ENCODE assay signal across 17 mouse cellular contexts in genomic region chr1:120025050-120025439, GRCm38 (mm10). TPM values are rescaled to one million over a fixed set of nuclear protein-coding genes. Genes with fewer than 3 reads are reported as not detected.
DNase-seq lines count a peak whose midpoint lies in the region; ATAC-seq and TF ChIP-seq lines count a peak whose summit lies in the region.
"Had no signal": no experiment of that assay in that cellular context is flagged by ENCODE, and none has a peak within 500 bp of the region (broad histone marks: within the 10 kb centered on the region; RNA-seq: fewer than 3 reads in every experiment).

No protein-coding gene starts in this region.

- no peaks in the 10 kb centered on the region for H3K9me3 ChIP-seq in heart, postnatal 0 days (replicated peaks; ENCODE audit: control insufficient read depth, low read length)
- H3K9me3 ChIP-seq in lung, embryonic 14.5 days (ENCODE audit: low read depth, low read length) = no peaks in the 10 kb centered on the region
- no peaks in the 10 kb centered on the region for H3K9me3 ChIP-seq in stomach, embryonic 16.5 days (replicated peaks; ENCODE audit: control insufficient read depth, low read length)
- H3K9me3 ChIP-seq: forebrain, embryonic 13.5 days; hindbrain, embryonic 15.5 days had no signal

- peak; percentile 28 to 37 for DNase-seq in cerebellum, postnatal 25 days
- DNase-seq in cerebellum, postnatal 10 days = no peak
- no peak for DNase-seq in heart, postnatal 0 days (ENCODE audit: low spot score)
- no peak for DNase-seq in heart, postnatal 4 days
- DNase-seq in lung, embryonic 14.5 days = no peak
- no peak for DNase-seq in lung, postnatal 36 days
- DNase-seq in right cerebral cortex, postnatal 14 days = no peak
- DNase-seq: layer of hippocampus, adult 9-11 months; lung, adult 2 months; right cerebral cortex, postnatal 4 days had no signal

- WGBS in heart, postnatal 0 days = 12% methylated on average over 2 of the region's 2 CpGs
- 5% methylated on average over 2 of the region's 2 CpGs for WGBS in lung, embryonic 14.5 days
- 7% methylated on average over 2 of the region's 2 CpGs for WGBS in stomach, embryonic 16.5 days

- H3K4me1 ChIP-seq in heart, postnatal 0 days (ENCODE audit: control insufficient read depth, insufficient read depth) = peaks cover 26% of the 10 kb centered on the region
- H3K4me1 ChIP-seq in lung, embryonic 14.5 days (ENCODE audit: insufficient read depth) = 0 out of 2 replicates have a peak, but pooled peaks cover 3% of the 10 kb centered on the region
- H3K4me1 ChIP-seq in stomach, embryonic 16.5 days (ENCODE audit: control insufficient read depth, insufficient read depth, low read length) = no peaks in the 10 kb centered on the region; the same call in 1 of the 2 replicates

- H3K4me3 ChIP-seq in heart, postnatal 0 days (ENCODE audit: low read depth, low read length) = no peak overlapping the region
- H3K4me3 ChIP-seq in lung, embryonic 14.5 days (ENCODE audit: low read depth, low read length) = no peak overlapping the region
- no peak overlapping the region for H3K4me3 ChIP-seq in stomach, embryonic 16.5 days (replicated peaks; ENCODE audit: low read length)
- H3K4me3 ChIP-seq: forebrain, embryonic 13.5 days; hindbrain, embryonic 15.5 days had no signal

- no peaks in the 10 kb centered on the region for H3K36me3 ChIP-seq in heart, postnatal 0 days (replicated peaks; ENCODE audit: control insufficient read depth, insufficient read depth, low read length)
- H3K36me3 ChIP-seq in lung, embryonic 14.5 days (ENCODE audit: insufficient read depth) = no peaks in the 10 kb centered on the region
- H3K36me3 ChIP-seq in stomach, embryonic 16.5 days (ENCODE audit: control insufficient read depth, insufficient read depth, low read length) = no peaks in the 10 kb centered on the region
- H3K36me3 ChIP-seq: hindbrain, embryonic 15.5 days had no signal

- ATAC-seq in heart, postnatal 0 days (ENCODE audit: insufficient read depth, low read depth) = peak; percentile 33
- peak; percentile 26; the same call in 1 of the 2 replicates for ATAC-seq in lung, embryonic 14.5 days (ENCODE audit: insufficient read depth)
- peak; percentile 34; the same call in 1 of the 2 replicates for ATAC-seq in stomach, embryonic 16.5 days (ENCODE audit: insufficient read depth, low FRiP score)
- ATAC-seq: forebrain, embryonic 13.5 days had no signal

- TF ChIP-seq EP300 in heart, postnatal 0 days (IDR thresholded peaks at IDR 0.05; ENCODE audit: low read depth) = no peak

- peak overlapping the region; percentile 75 for H3K27ac ChIP-seq in heart, postnatal 0 days (ENCODE audit: low read depth)
- H3K27ac ChIP-seq in lung, embryonic 14.5 days (ENCODE audit: low read depth) = no peak overlapping the region
- H3K27ac ChIP-seq in stomach, embryonic 16.5 days (ENCODE audit: low read length) = no peak overlapping the region; the same call in 1 of the 2 replicates
- H3K27ac ChIP-seq: forebrain, embryonic 13.5 days; hindbrain, embryonic 15.5 days had no signal

- no peaks in the 10 kb centered on the region for H3K27me3 ChIP-seq in heart, postnatal 0 days (ENCODE audit: control insufficient read depth, insufficient read depth, low read length)
- no peaks in the 10 kb centered on the region for H3K27me3 ChIP-seq in lung, embryonic 14.5 days (ENCODE audit: insufficient read depth, low read length)
- H3K27me3 ChIP-seq in stomach, embryonic 16.5 days (ENCODE audit: control insufficient read depth, insufficient read depth, low read length) = no peaks in the 10 kb centered on the region
- H3K27me3 ChIP-seq: forebrain, embryonic 13.5 days; hindbrain, embryonic 15.5 days had no signal

- H3K9ac ChIP-seq in heart, postnatal 0 days (replicated peaks; ENCODE audit: low read depth, low read length) = no peak overlapping the region
- H3K9ac ChIP-seq in lung, embryonic 14.5 days = no peak overlapping the region
- H3K9ac ChIP-seq in stomach, embryonic 16.5 days (ENCODE audit: low read length) = no peak overlapping the region
- H3K9ac ChIP-seq: forebrain, embryonic 13.5 days; hindbrain, embryonic 15.5 days had no signal

- no peak for TF ChIP-seq CTCF in heart, postnatal 0 days (IDR thresholded peaks at IDR 0.05; ENCODE audit: low read depth)
- TF ChIP-seq CTCF in lung, embryonic 14.5 days (IDR thresholded peaks at IDR 0.05; ENCODE audit: low read depth) = no peak

- no peak overlapping the region for H3K4me2 ChIP-seq in heart, postnatal 0 days (ENCODE audit: low read depth, low read length)
- H3K4me2 ChIP-seq in lung, embryonic 14.5 days = no peak overlapping the region
- no peak overlapping the region for H3K4me2 ChIP-seq in stomach, embryonic 16.5 days (ENCODE audit: low read depth, low read length)
- H3K4me2 ChIP-seq: forebrain, embryonic 13.5 days; hindbrain, embryonic 15.5 days had no signal

RNA-seq across cellular contexts. Expression of gene Sctr, which starts 18.4 kb away (rescaled TPM):
- not detected in 2 replicates for total RNA-seq in heart, postnatal 0 days (2014; rRNA removed; ENCODE audit: low replicate concordance)
- polyA plus RNA-seq in heart, postnatal 0 days (2015; fragmentation: Nextera tagmentation; extraction: Ambion mirVana) = not detected in 2 replicates
- total RNA-seq in heart, postnatal 4 days (2021) = under 1 TPM in 1 of 2 experiments, not detected in 1; 0.14 TPM
- polyA plus RNA-seq in lung, embryonic 14.5 days (2014; fragmentation: Nextera tagmentation; extraction: Ambion mirVana) = 0.16 and 0.29 TPM in 2 replicates
- 1.1 and 1.7 TPM in 2 replicates for polyA plus RNA-seq in stomach, embryonic 16.5 days (2015; fragmentation: Nextera tagmentation; extraction: Ambion mirVana)
- total RNA-seq: common myeloid progenitor, adult 5-6 weeks; MEL had no signal

RNA-seq across cellular contexts. Expression of gene Cfap221, which starts 28.0 kb away (rescaled TPM):
- total RNA-seq in heart, postnatal 0 days (2014; rRNA removed; ENCODE audit: low replicate concordance) = not detected in 2 replicates
- polyA plus RNA-seq in heart, postnatal 0 days (2015; fragmentation: Nextera tagmentation; extraction: Ambion mirVana) = 0.04 TPM in 1 of 2 replicates, not detected in the other
- total RNA-seq in heart, postnatal 4 days (2021) = not detected
- polyA plus RNA-seq in lung, embryonic 14.5 days (2014; fragmentation: Nextera tagmentation; extraction: Ambion mirVana) = not detected in 2 replicates
- polyA plus RNA-seq in stomach, embryonic 16.5 days (2015; fragmentation: Nextera tagmentation; extraction: Ambion mirVana) = 0.05 TPM in 1 of 2 replicates, not detected in the other
- total RNA-seq: common myeloid progenitor, adult 5-6 weeks; MEL had no signal
- polyA plus RNA-seq: C2C12; forebrain, embryonic 13.5 days; urinary bladder, adult 2 months had no signal

RNA-seq across cellular contexts. Expression of gene Tmem37, which starts 48.8 kb away (rescaled TPM):
- total RNA-seq in heart, postnatal 0 days (2014; rRNA removed; ENCODE audit: low replicate concordance) = 0.23 and 7.8 TPM in 2 replicates
- polyA plus RNA-seq in heart, postnatal 0 days (2015; fragmentation: Nextera tagmentation; extraction: Ambion mirVana) = 6.8 and 6.9 TPM in 2 replicates
- 1 to 10 TPM; 3.6 to 5.5 TPM for total RNA-seq in heart, postnatal 4 days (2021)
- polyA plus RNA-seq in lung, embryonic 14.5 days (2014; fragmentation: Nextera tagmentation; extraction: Ambion mirVana) = 7.4 and 8.0 TPM in 2 replicates
- 19.4 and 24.8 TPM in 2 replicates for polyA plus RNA-seq in stomach, embryonic 16.5 days (2015; fragmentation: Nextera tagmentation; extraction: Ambion mirVana)

Comparison
In these comparisons a context has a peak if more than half of its experiments do, and no peak if none do; other contexts are left out.
1. DNase-seq: peak in cerebellum, postnatal 25 days (2 of 2); none in cerebellum, postnatal 10 days (0 of 2), heart, postnatal 0 days (single experiment), heart, postnatal 4 days (single experiment), lung, embryonic 14.5 days (single experiment), lung, postnatal 36 days (single experiment) and right cerebral cortex, postnatal 14 days (single experiment).
2. Peak in every context shown above with its lines, with median percentiles within 50 percentile points of each other: ATAC-seq.